Mouse (Mus musculus) hindbrain, embryonic 14.5 days (tissue): ENCODE data around the gene Olfr818. TPM values are rescaled to one million over a fixed set of nuclear protein-coding genes. Genes with fewer than 3 reads are reported as not detected.
"Not testable (repeated sequence)": the region's sequence is repeated elsewhere in the genome, so short reads cannot be mapped to it uniquely, and the experiment has no call there.

ENCODE experiments used
- ATAC-seq: fragments of 200-750 bp; cut with Nextera tagmentation; 2 replicates; pipeline ENCODE4 v1.8.0; 2017; ENCODE audit warnings: moderate number of reproducible peaks, mild to moderate bottlenecking, moderate TSS enrichment, moderate library complexity; ENCODE audit not compliant: low FRiP score
- DNase-seq: peaks from one replicate; pipeline ENCODE4 v3.0.0-alpha.2; 2015; ENCODE audit warnings: low spot score
- H3K27ac ChIP-seq: fragments of 300-500 bp; sonication (generic); 2 replicates; pipeline ENCODE4 v1.5.1; 2014; ENCODE audit warnings: mild to moderate bottlenecking, moderate library complexity
- H3K27me3 ChIP-seq: fragments of 300-500 bp; sonication (generic); 2 replicates; pipeline ENCODE4 v1.6.1; 2014; ENCODE audit warnings: mild to moderate bottlenecking, low read length, mixed read lengths; ENCODE audit not compliant: control insufficient read depth, insufficient read depth
- H3K36me3 ChIP-seq: fragments of 300-500 bp; sonication (generic); replicated peaks from 2 replicates; pipeline ENCODE4 v1.6.1; 2014; ENCODE audit not compliant: control insufficient read depth, insufficient read depth
- H3K4me1 ChIP-seq: fragments of 300-500 bp; sonication (generic); replicated peaks from 2 replicates; pipeline ENCODE4 v1.6.1; 2014; ENCODE audit warnings: antibody characterized with exemption, low read length, mixed read lengths; ENCODE audit not compliant: control insufficient read depth, insufficient read depth
- H3K4me2 ChIP-seq: fragments of 300-500 bp; sonication (generic); replicated peaks from 2 replicates; pipeline ENCODE4 v1.6.1; 2014; ENCODE audit warnings: mild to moderate bottlenecking, moderate library complexity
- H3K4me3 ChIP-seq: fragments of 300-500 bp; sonication (generic); replicated peaks from 2 replicates; pipeline ENCODE4 v1.5.1; 2014; ENCODE audit warnings: mild to moderate bottlenecking, low read length
- H3K9ac ChIP-seq: fragments of 300-500 bp; sonication (generic); 2 replicates; pipeline ENCODE4 v1.6.1; 2014
- H3K9me3 ChIP-seq: fragments of 300-500 bp; sonication (generic); 2 replicates; pipeline ENCODE4 v1.6.1; 2016; ENCODE audit warnings: low read length; ENCODE audit not compliant: control insufficient read depth
- whole genome bisulfite sequencing: fragments of 180-500 bp; shearing (Covaris S2); extraction: QIAGEN DNeasy Blood & Tissue Kit; methylation state at CpG from one replicate; pipeline ENCODE4 v1.1.7; 2014; 5-methylcytosine and 5-hydroxymethylcytosine counted together
- polyA plus RNA-seq: library from polyadenylated mRNA; unstranded; fragments of >200 nt; fragmentation: Nextera tagmentation; extraction: Ambion mirVana; gene quantifications from 2 replicates; pipeline ENCODE4 v1.2.1, GENCODE M21; 2014

The Olfr818 gene
- not detected in 2 replicates for polyA plus RNA-seq

- no peak within 1 kb of the TSS for H3K9ac ChIP-seq
- H3K9me3 ChIP-seq: no peaks in the 10 kb centered on the region
- H3K27ac ChIP-seq: no peak within 1 kb of the TSS
- ATAC-seq (no peak), DNase-seq (no peak)
- no peak within 1 kb of the TSS for H3K4me2 ChIP-seq
- 93% methylated on average over 2 of the region's 2 CpGs for WGBS
- no peaks in the 10 kb centered on the region for H3K36me3 ChIP-seq
- no peak within 1 kb of the TSS for H3K4me3 ChIP-seq
- H3K27me3 ChIP-seq: no peaks in the 10 kb centered on the region
- no peaks in the 10 kb centered on the region for H3K4me1 ChIP-seq
Observed at GRCm38 (mm10) chr10:129949000-129949399, at the start of gene Olfr818. Olfr818 (minus strand) TSS chr10:129949100.

DNA sequence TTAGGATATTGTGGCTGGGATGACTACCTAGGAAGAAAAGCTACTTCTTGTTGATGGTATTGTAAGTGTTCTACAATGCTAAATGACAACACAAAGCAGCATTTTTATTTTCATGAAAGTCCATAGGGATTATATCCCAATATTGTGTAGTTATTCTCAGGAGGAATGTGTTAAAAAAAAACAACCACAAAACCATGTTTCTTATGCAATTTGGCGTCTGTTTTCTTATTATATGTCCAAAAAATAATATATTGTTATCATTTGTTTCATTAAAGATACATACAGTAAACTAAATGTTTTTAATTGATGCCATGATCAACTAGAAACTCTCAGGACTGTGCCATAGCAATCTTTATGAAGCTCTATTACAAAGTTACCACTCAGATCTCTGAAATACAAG, 36.1 kb upstream of the Olfr818 start, which contains the start of gene Gm10310:
Gene Gm10310, minus strand, starts transcription at position 101 of the 400 bp plus-strand sequence.
- not testable (repeated sequence) for H3K9me3 ChIP-seq, H3K4me1 ChIP-seq, DNase-seq, H3K4me2 ChIP-seq, H3K9ac ChIP-seq, H3K36me3 ChIP-seq, ATAC-seq, H3K27ac ChIP-seq, H3K27me3 ChIP-seq, H3K4me3 ChIP-seq
- no CpG with 5 or more reads among the region's 1 CpGs for WGBS

DNA sequence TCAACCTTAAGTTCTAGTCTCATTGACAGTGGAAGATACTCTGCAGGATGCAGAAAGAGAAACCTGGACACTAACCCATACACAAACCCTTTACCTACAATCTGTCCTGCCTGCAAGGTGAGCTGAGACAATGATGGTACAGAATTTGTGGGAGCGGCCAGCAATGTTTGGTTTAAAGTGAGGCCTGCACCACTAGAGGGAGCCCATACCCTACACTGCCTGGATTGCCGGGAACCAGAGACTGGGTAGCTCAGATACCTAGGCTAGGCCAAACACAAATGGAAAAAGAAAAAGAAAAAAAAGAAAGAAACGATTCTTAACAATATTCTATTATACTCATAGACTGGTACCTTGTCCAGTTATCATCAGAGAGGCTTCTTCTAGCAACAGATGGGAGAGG, 33.0 kb upstream of the Olfr818 start:
- H3K4me3 ChIP-seq: not testable (repeated sequence)

GRCm38 (mm10) chr10:129976040-129976439, 27.1 kb upstream of the Olfr818 start, which contains the start of gene Olfr247:
Olfr247 (minus strand) TSS chr10:129976140.
- H3K27me3 ChIP-seq, H3K9me3 ChIP-seq, DNase-seq, H3K9ac ChIP-seq, H3K27ac ChIP-seq, H3K4me3 ChIP-seq, H3K36me3 ChIP-seq, H3K4me2 ChIP-seq, ATAC-seq, H3K4me1 ChIP-seq: not testable (repeated sequence)
- WGBS: no CpG with 5 or more reads among the region's 2 CpGs

More for the DNA sequence above, 33.0 kb upstream of the Olfr818 start:
- not testable (repeated sequence) for H3K4me1 ChIP-seq, H3K9me3 ChIP-seq, H3K9ac ChIP-seq, ATAC-seq, H3K27me3 ChIP-seq, H3K27ac ChIP-seq, H3K36me3 ChIP-seq, H3K4me2 ChIP-seq, DNase-seq
- no CpG with 5 or more reads among the region's 3 CpGs for WGBS

DNA sequence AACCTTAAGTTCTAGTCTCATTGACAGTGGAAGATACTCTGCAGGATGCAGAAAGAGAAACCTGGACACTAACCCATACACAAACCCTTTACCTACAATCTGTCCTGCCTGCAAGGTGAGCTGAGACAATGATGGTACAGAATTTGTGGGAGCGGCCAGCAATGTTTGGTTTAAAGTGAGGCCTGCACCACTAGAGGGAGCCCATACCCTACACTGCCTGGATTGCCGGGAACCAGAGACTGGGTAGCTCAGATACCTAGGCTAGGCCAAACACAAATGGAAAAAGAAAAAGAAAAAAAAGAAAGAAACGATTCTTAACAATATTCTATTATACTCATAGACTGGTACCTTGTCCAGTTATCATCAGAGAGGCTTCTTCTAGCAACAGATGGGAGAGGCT, 24.1 kb upstream of the Olfr818 start:
- H3K4me1 ChIP-seq, H3K36me3 ChIP-seq, DNase-seq, H3K27ac ChIP-seq, ATAC-seq, H3K27me3 ChIP-seq, H3K4me3 ChIP-seq, H3K9me3 ChIP-seq, H3K9ac ChIP-seq, H3K4me2 ChIP-seq: not testable (repeated sequence)
- WGBS: no CpG with 5 or more reads among the region's 3 CpGs

DNA sequence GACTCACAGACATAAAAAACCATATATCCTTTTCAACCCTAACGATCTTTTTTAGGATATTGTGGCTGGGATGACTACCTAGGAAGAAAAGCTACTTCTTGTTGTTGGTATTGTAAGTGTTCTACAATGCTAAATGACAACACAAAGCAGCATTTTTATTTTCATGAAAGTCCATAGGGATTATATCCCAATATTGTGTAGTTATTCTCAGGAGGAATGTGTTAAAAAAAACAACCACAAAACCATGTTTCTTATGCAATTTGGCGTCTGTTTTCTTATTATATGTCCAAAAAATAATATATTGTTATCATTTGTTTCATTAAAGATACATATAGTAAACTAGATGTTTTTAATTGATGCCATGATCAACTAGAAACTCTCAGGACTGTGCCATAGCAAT, 18.3 kb upstream of the Olfr818 start, which contains the start of gene Olfr819:
Gene Olfr819, minus strand, starts transcription at position 101 of the 400 bp plus-strand sequence.
- H3K4me1 ChIP-seq, H3K36me3 ChIP-seq, ATAC-seq, H3K4me2 ChIP-seq, H3K9me3 ChIP-seq, H3K9ac ChIP-seq, H3K27ac ChIP-seq, H3K27me3 ChIP-seq, H3K4me3 ChIP-seq, DNase-seq: not testable (repeated sequence)
- WGBS: 81% methylated on average over 2 of the region's 2 CpGs

- not testable (repeated sequence) for H3K4me3 ChIP-seq, H3K4me1 ChIP-seq, H3K4me2 ChIP-seq, H3K27ac ChIP-seq, H3K27me3 ChIP-seq, H3K9me3 ChIP-seq, H3K36me3 ChIP-seq, ATAC-seq, DNase-seq, H3K9ac ChIP-seq
- WGBS: 96% methylated on average over 2 of the region's 3 CpGs
Observed at GRCm38 (mm10) chr10:129966232-129966631, 17.3 kb upstream of the Olfr818 start.

GRCm38 (mm10) chr10:129915497-129915896, 33.4 kb downstream of the Olfr818 start, which contains the start of gene Olfr816:
Olfr816 (minus strand) TSS chr10:129915597.
- H3K9me3 ChIP-seq: no peaks in the 10 kb centered on the region
- no peak within 1 kb of the TSS for H3K4me2 ChIP-seq
- H3K27ac ChIP-seq: no peak within 1 kb of the TSS
- 70% methylated on average over 1 of the region's 1 CpGs for WGBS
- DNase-seq (no peak), ATAC-seq (no peak)
- H3K4me1 ChIP-seq: no peaks in the 10 kb centered on the region
- H3K4me3 ChIP-seq: no peak within 1 kb of the TSS
- H3K27me3 ChIP-seq: no peaks in the 10 kb centered on the region
- H3K9ac ChIP-seq: no peak within 1 kb of the TSS
- H3K36me3 ChIP-seq: no peaks in the 10 kb centered on the region

- not testable (repeated sequence) for H3K4me3 ChIP-seq, H3K27ac ChIP-seq, H3K4me2 ChIP-seq, ATAC-seq, H3K36me3 ChIP-seq, H3K4me1 ChIP-seq, H3K27me3 ChIP-seq, H3K9me3 ChIP-seq, DNase-seq, H3K9ac ChIP-seq
- no CpG with 5 or more reads among the region's 1 CpGs for WGBS
Observed at GRCm38 (mm10) chr10:129905767-129906166, 43.1 kb downstream of the Olfr818 start, which contains the start of gene Olfr815. Olfr815 (minus strand) TSS chr10:129905867.
